Mouse (Mus musculus): ENCODE data around the gene Gan. TPM values are rescaled to one million over a fixed set of nuclear protein-coding genes. Genes with fewer than 3 reads are reported as not detected.

The Gan gene
- polyA plus RNA-seq, 1 experiment from 2014 or later, result 3.5 TPM

DNA sequence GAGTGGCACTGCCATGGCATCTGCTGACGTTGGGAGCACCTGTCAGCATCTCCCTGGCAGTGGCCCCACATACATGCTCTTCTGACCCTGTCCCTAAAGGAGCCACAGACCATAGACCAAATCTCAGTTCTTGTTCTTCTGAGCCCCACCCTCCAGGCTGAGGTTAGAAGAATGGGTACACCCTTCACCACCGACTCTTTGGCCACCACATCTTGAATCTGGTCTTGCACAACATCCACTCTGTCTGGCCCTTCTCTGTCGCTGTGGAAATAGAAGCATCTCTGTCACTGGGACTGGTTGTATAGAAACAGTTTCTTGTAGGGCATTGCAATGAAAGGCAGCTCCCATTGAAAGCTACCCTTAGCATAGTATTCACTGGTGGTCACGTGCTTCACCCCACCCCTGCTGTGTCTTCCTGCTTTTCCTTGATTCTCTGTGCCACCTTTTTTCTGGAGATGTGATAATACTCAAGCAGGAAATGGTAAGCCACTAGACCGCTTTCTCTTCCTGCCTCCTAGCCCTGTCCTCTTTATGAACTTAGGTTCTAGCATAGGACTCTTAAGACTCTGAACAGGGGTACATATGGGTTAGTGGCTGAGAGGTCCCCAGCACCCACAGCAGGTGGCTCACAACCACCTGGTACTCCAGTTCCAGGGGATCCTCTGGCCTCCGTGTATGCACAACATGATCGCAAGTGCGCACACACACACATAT lies 25.9 kb downstream of the Gan start:
- Histone ChIP-seq H3K4me2 (no peak overlapping the region), H3K27me3 (no peaks in the 10 kb centered on the region), H3K27ac (no peak overlapping the region), H3K4me1 (replicated peaks) (no peaks in the 10 kb centered on the region), H3K4me3 (no peak overlapping the region), H3K9ac (no peak overlapping the region), H3K36me3 (peaks cover 45% of the 10 kb centered on the region), H3K9me3 (no peaks in the 10 kb centered on the region)
- ATAC-seq (ENCODE audit: low FRiP score), result no peak
- 95% methylated on average over 8 of the region's 8 CpGs for WGBS

DNA sequence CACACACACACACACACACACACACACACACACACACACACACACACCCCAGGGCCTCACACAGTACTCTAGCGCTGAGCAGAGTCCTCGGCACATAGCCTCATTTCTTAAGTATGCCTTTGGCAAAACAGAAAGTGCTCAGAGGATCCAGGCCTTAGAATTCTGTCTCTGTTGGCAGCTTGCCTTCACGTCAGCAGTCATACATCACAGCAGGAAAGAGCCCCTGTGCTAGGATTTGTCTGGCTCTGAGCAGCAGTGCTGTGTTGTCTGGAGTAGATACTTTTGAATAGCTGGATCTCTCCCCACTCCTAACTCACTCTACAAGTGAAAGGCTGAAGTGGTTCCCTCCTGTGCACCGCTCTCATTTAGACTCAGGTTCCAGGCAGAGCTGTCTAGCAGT lies 36.4 kb downstream of the Gan start:
- no peaks in the 10 kb centered on the region for H3K9me3 ChIP-seq
- H3K4me3 ChIP-seq, result no peak overlapping the region
- peaks cover 18% of the 10 kb centered on the region for H3K4me1 ChIP-seq (replicated peaks)
- no peak overlapping the region for H3K27ac ChIP-seq
- H3K36me3 ChIP-seq, result peaks cover 75% of the 10 kb centered on the region
- WGBS, result 71% methylated on average over 4 of the region's 4 CpGs
- no peak for ATAC-seq (ENCODE audit: low FRiP score)
- H3K4me2 ChIP-seq, result no peak overlapping the region
- H3K27me3 ChIP-seq, result no peaks in the 10 kb centered on the region
- no peak overlapping the region for H3K9ac ChIP-seq

DNA sequence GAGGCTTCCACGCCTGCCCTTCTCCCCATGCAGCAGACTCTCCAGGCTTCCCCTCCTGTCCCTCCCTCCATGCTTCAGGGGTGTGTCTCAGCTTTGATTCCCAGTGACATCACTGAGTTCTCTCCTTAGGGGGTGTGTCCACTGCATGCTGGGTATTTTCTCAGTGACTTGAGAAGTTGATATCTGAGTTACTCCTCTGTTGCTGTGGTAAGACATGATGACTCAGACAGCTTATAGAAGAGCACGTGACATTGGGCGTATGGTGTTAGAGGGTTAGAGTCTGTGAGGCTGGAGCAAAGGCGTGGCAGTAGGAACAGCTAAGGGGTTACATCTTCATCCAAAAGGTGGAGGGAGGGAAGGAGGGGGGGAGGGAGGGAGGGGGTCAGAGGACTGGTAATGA lies 38.7 kb downstream of the Gan start:
- Histone ChIP-seq H3K27ac (no peak overlapping the region), H3K27me3 (no peaks in the 10 kb centered on the region), H3K4me3 (no peak overlapping the region), H3K4me1 (replicated peaks) (peaks cover 18% of the 10 kb centered on the region), H3K4me2 (no peak overlapping the region), H3K9ac (no peak overlapping the region), H3K9me3 (no peaks in the 10 kb centered on the region), H3K36me3 (peaks cover 68% of the 10 kb centered on the region)
- WGBS, result 95% methylated on average over 4 of the region's 4 CpGs
- no peak for ATAC-seq (ENCODE audit: low FRiP score)

DNA sequence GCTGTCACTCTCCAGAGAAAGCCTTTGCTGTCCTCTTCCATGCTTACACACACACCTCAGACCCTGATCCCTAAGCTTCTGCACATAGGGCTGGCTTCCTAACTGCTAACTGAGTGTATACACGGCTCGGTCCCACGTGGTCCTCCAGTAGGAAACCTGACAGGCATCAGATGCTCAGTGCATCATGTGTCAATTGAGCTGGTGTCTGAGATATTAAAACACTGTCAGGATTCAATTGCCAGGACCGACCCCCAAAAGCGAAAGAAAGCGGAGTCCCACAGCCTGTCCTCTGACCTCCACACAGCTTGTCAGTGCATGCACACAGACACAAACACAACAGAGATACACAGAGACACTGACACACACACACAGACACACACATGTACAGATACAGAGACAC lies 39.6 kb downstream of the Gan start:
- Histone ChIP-seq H3K4me2 (no peak overlapping the region; the same call in 1 of the 2 replicates), H3K27ac (peak overlapping the region; percentile 60), H3K27me3 (no peaks in the 10 kb centered on the region), H3K9ac (no peak overlapping the region), H3K4me3 (no peak overlapping the region), H3K36me3 (peaks cover 61% of the 10 kb centered on the region), H3K9me3 (no peaks in the 10 kb centered on the region), H3K4me1 (replicated peaks) (peaks cover 18% of the 10 kb centered on the region)
- WGBS, result 84% methylated on average over 6 of the region's 6 CpGs
- ATAC-seq (ENCODE audit: low FRiP score), result no peak

DNA sequence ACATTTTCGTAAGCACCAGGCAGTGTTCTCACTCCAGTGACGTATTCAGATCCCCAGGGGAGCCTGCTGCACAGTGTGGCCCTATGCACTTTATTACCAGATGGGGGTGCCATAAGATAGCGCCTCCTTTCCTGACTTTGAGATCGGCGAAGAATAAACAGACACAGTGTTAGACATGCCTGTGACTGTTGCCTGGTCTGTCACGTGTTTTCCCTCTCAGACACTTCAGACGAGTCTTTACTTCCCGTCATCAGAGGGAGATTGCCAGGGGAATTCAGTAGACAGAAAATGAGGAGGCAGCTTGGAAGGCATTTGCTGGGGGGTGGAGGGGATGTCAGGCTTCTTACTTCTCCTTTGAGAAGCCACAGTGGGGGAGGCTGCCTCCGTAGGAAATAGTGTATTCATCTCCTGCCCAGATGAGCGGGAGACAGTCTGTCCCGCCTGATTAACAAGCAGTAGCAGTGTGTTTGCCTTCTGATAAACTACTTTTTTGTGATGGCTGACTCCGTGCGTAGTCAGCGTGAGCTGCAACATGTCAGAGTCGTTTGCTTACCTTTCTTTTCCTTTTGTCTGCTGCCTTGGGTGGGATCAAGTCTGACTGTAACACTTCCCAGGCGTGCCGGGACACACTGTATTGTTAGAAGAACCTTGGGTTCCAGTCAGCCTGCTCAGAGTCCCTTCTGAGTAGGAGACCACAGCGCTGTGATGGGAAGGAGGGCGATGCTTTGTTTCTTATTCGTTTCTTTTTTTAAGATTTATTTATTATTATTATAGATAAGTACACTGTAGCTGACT lies 40.4 kb downstream of the Gan start:
- H3K4me1 ChIP-seq (replicated peaks), result peaks cover 18% of the 10 kb centered on the region
- H3K9me3 ChIP-seq, result no peaks in the 10 kb centered on the region
- peak overlapping the region; percentile 60 for H3K27ac ChIP-seq
- WGBS, result 49% methylated on average over 20 of the region's 20 CpGs
- no peak overlapping the region for H3K9ac ChIP-seq
- H3K4me3 ChIP-seq, result no peak overlapping the region
- no peaks in the 10 kb centered on the region for H3K27me3 ChIP-seq
- H3K4me2 ChIP-seq, result peak overlapping the region; percentile 31
- peaks cover 56% of the 10 kb centered on the region for H3K36me3 ChIP-seq
- ATAC-seq (ENCODE audit: low FRiP score), result peak; percentile 83

DNA sequence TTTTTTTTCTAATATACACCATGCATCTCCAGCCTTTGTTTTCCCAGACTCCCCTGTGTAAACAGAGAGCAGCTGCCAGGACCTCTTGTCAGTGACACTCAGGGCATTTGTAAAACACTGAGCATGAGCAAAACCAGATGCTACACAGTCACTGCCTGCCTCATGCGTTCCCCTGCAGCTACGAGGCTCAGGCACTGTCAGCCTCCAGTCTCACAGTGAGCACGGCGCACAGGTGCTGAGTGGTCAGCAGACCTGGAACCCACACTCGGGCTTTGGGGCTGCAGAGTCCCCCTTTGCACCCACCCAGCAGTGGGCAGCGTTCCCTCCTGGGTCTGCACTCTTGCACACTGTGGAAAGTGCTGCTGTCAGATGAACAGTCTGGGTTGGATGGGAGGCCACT lies 41.7 kb downstream of the Gan start:
- no peak overlapping the region for H3K4me2 ChIP-seq
- no peak overlapping the region; the same call in 1 of the 2 replicates for H3K9ac ChIP-seq
- no peaks in the 10 kb centered on the region for H3K9me3 ChIP-seq
- H3K4me3 ChIP-seq, result no peak overlapping the region
- no peak for ATAC-seq (ENCODE audit: low FRiP score)
- no peaks in the 10 kb centered on the region for H3K27me3 ChIP-seq
- peaks cover 56% of the 10 kb centered on the region for H3K36me3 ChIP-seq
- H3K27ac ChIP-seq, result peak overlapping the region; percentile 53
- WGBS, result 64% methylated on average over 6 of the region's 6 CpGs
- peaks cover 18% of the 10 kb centered on the region for H3K4me1 ChIP-seq (replicated peaks)

DNA sequence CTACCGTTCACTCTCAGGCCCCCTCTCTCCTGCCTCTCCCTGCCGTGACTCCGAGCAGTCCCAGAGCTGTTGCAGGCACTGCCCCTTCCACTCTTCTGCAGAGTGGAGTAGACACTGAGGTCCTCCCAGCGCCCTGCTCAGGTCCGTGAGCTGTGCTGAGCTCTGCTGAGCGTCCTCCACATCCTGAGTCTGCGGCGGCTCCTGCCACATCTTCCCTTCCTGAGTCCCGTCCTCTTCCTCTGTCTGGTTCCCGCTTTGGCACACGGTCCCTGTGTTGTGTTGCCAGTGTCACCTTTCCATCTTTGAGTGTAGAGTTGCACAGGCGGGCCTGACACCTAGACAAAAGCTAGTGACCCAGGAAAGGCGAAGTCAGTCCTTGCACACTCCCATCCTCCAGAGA lies 42.4 kb downstream of the Gan start:
- WGBS, result 77% methylated on average over 13 of the region's 13 CpGs
- H3K36me3 ChIP-seq, result peaks cover 55% of the 10 kb centered on the region
- H3K4me2 ChIP-seq, result no peak overlapping the region
- H3K4me1 ChIP-seq (replicated peaks), result peaks cover 18% of the 10 kb centered on the region
- H3K9me3 ChIP-seq, result no peaks in the 10 kb centered on the region
- H3K4me3 ChIP-seq, result no peak overlapping the region
- no peak for ATAC-seq (ENCODE audit: low FRiP score)
- H3K9ac ChIP-seq, result no peak overlapping the region
- H3K27me3 ChIP-seq, result no peaks in the 10 kb centered on the region
- H3K27ac ChIP-seq, result no peak overlapping the region

DNA sequence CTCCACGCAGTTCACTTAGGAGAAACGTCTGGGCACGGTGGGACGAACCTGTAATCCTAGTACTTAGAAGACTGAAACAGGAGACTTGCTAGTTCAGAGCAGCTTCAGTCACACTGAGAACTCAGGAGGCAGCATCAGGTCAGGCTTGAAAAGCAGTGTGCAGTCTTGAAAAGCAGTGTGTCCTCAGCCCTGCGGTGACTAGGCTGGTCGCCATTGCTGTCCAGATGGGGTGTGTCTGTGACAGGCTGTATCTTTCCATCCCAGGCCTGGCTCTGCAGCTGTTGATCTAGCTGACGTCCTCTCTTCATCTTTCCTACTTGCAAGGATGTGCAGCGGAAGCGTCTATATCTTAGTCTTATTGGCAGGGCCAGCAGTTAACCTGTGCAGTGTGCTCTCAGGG lies 42.9 kb downstream of the Gan start:
- WGBS, result 91% methylated on average over 9 of the region's 9 CpGs
- H3K27ac ChIP-seq, result no peak overlapping the region
- no peak overlapping the region for H3K9ac ChIP-seq
- peaks cover 18% of the 10 kb centered on the region for H3K4me1 ChIP-seq (replicated peaks)
- no peaks in the 10 kb centered on the region for H3K9me3 ChIP-seq
- H3K36me3 ChIP-seq, result peaks cover 52% of the 10 kb centered on the region
- H3K27me3 ChIP-seq, result no peaks in the 10 kb centered on the region
- H3K4me2 ChIP-seq, result no peak overlapping the region
- no peak for ATAC-seq (ENCODE audit: low FRiP score)
- H3K4me3 ChIP-seq, result no peak overlapping the region

DNA sequence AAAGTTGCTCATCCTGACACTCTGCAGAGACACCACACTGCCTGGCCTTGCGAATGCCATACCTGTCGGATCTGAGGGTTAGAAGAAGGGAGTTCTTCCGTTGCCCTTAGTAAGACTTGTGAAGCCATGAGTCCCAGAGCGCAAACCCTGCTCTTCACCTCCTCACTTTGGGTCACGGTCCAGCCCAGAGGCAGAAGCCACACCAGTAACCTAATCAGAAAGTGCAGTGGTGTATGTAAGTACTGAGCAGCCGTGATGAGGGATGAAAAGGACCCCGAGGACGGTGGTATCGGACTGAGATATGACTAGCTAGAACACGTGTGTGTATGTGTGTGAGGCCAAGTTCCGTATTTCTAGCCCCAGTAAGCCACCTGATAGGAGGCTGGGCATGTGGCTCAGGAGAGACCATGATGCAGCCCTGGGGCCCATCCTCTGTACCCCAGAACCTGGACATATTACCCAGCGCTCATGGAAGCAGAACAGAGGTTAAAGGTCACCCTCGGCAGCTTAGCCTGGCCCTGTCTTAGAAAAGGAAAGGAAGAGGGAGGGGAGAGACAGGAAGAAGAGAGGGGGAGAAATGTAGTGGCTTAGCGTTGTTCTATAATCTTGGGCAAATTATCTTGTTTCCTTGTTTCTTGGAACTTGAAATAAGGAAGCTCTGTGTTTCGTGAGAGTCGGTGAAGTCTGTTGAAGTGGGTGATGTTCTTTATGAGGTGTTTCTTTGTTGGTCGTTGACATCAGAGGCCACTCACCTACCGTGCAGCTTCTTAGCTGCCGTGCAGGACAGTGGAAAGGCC lies 43.5 kb downstream of the Gan start:
- H3K9ac ChIP-seq, result no peak overlapping the region
- H3K4me3 ChIP-seq, result no peak overlapping the region
- H3K4me2 ChIP-seq, result no peak overlapping the region
- peaks cover 45% of the 10 kb centered on the region for H3K36me3 ChIP-seq
- no peaks in the 10 kb centered on the region for H3K9me3 ChIP-seq
- H3K27ac ChIP-seq, result no peak overlapping the region
- no peaks in the 10 kb centered on the region for H3K27me3 ChIP-seq
- 83% methylated on average over 19 of the region's 19 CpGs for WGBS
- H3K4me1 ChIP-seq (replicated peaks), result peaks cover 18% of the 10 kb centered on the region
- ATAC-seq (ENCODE audit: low FRiP score), result no peak

DNA sequence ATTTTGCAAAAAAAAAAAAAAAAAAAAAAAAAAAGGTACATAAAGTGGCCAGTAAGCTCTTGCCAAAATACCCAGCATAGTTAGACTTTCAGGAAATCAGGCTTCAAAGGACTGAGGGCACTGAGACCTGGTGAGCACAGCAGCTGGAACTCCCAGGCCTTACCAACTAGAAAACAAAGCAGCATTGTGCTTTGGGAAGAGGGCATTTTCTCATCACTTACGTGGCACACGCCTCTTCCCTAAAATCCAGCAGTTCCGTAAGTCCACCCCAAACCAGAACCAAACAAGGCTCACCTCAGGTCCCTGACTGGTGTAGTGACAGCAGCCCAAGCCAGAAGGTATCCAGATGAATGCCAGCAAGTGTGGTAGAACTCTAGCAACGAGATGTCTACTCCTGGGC lies 45.1 kb downstream of the Gan start:
- no peak for ATAC-seq (ENCODE audit: low FRiP score)
- Histone ChIP-seq H3K27ac (no peak overlapping the region), H3K9me3 (no peaks in the 10 kb centered on the region), H3K36me3 (peaks cover 38% of the 10 kb centered on the region), H3K4me1 (replicated peaks) (peaks cover 9% of the 10 kb centered on the region), H3K4me2 (no peak overlapping the region), H3K9ac (no peak overlapping the region), H3K4me3 (no peak overlapping the region), H3K27me3 (no peaks in the 10 kb centered on the region)
- WGBS, result 89% methylated on average over 4 of the region's 4 CpGs

DNA sequence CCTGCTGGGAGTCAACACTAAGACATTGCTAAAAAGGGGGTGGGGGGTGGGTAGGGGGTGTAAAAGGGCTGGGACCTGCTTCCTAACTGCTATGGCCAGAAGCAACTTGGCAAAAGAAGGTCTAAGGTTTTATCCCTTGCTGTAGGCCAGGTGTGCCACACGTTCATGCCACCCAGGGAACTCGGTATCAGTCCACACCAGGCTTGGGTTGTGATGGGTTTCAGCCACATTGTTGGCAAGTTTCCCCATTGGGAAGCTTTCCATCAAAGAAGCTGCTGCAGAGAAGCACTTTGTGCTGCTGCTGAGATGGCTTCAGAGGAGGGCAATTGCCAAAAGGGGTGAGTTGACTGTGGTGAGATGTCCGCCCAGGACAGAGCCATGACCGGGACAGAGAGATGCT lies 47.9 kb downstream of the Gan start:
- H3K4me2 ChIP-seq, result no peak overlapping the region
- no peak overlapping the region for H3K4me3 ChIP-seq
- no peaks in the 10 kb centered on the region for H3K27me3 ChIP-seq
- ATAC-seq (ENCODE audit: low FRiP score), result no peak
- peaks cover 39% of the 10 kb centered on the region for H3K36me3 ChIP-seq
- H3K9me3 ChIP-seq, result no peaks in the 10 kb centered on the region
- no peaks in the 10 kb centered on the region for H3K4me1 ChIP-seq (replicated peaks)
- no peak overlapping the region for H3K27ac ChIP-seq
- H3K9ac ChIP-seq, result no peak overlapping the region
- 94% methylated on average over 4 of the region's 4 CpGs for WGBS

DNA sequence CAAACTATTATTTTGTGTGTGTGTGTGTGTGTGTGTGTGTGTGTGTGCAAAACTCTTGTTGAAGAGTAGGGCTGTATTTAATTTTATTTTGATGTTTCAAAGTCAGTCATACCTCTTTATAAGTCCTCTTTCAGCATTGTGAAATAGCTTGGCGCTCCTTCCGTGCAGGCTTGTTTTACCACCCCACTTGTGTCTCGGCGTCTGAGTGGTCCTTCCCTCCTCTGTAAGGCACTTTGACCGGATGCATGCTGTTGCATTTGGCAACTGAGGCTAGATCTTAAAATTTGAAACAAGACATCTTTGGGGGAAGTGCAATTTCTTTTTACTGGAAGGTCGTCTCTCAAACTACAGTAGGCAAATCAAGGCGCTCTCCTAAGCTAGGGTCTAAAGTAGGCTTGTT lies 48.7 kb downstream of the Gan start:
- H3K36me3 ChIP-seq, result peaks cover 33% of the 10 kb centered on the region
- no peak overlapping the region for H3K4me3 ChIP-seq
- no peaks in the 10 kb centered on the region for H3K9me3 ChIP-seq
- H3K4me1 ChIP-seq (replicated peaks), result no peaks in the 10 kb centered on the region
- WGBS, result 96% methylated on average over 7 of the region's 7 CpGs
- no peak for ATAC-seq (ENCODE audit: low FRiP score)
- no peak overlapping the region for H3K27ac ChIP-seq
- H3K4me2 ChIP-seq, result no peak overlapping the region
- H3K9ac ChIP-seq, result no peak overlapping the region
- H3K27me3 ChIP-seq, result no peaks in the 10 kb centered on the region

Measured in hindbrain, embryonic 13.5 days (tissue).